Mouse (Mus musculus) liver, postnatal 0 days (tissue): ENCODE measurements around the gene Wnt5b. TPM values are rescaled to one million over a fixed set of nuclear protein-coding genes. Genes with fewer than 3 reads are reported as not detected.

Source experiments
- ATAC-seq: fragments of 200-750 bp; cut with Nextera tagmentation; 2 replicates; pipeline ENCODE4 v1.8.0; 2017; ENCODE audit warnings: mild to moderate bottlenecking, moderate library complexity
- DNase-seq: peaks from one replicate; pipeline ENCODE4 v3.0.0-alpha.2; 2016
- H3K27ac ChIP-seq: fragments of 300-500 bp; sonication (generic); 2 replicates; pipeline ENCODE4 v1.5.1; 2014; ENCODE audit warnings: antibody characterized with exemption, moderate library complexity, mild to moderate bottlenecking, low read depth
- H3K27me3 ChIP-seq: fragments of 300-500 bp; sonication (generic); 2 replicates; pipeline ENCODE4 v1.6.1; 2014; ENCODE audit warnings: low read length, control low read depth, mixed read lengths; ENCODE audit not compliant: insufficient read depth
- H3K36me3 ChIP-seq: fragments of 300-500 bp; sonication (generic); replicated peaks from 2 replicates; pipeline ENCODE4 v1.6.1; 2014; ENCODE audit warnings: mild to moderate bottlenecking, control low read depth, low read length, moderate library complexity, mixed read lengths; ENCODE audit not compliant: insufficient read depth
- H3K4me1 ChIP-seq: fragments of 300-500 bp; sonication (generic); 2 replicates; pipeline ENCODE4 v1.6.1; 2014; ENCODE audit warnings: antibody characterized with exemption, mild to moderate bottlenecking, control low read depth; ENCODE audit not compliant: insufficient read depth
- H3K4me2 ChIP-seq: fragments of 300-500 bp; sonication (generic); 2 replicates; pipeline ENCODE4 v1.6.1; 2014; ENCODE audit warnings: low read depth, mild to moderate bottlenecking, low read length, moderate library complexity, mixed read lengths
- H3K4me3 ChIP-seq: fragments of 300-500 bp; sonication (generic); 2 replicates; pipeline ENCODE4 v1.5.1; 2014; ENCODE audit warnings: low read depth, low read length
- H3K9ac ChIP-seq: fragments of 300-500 bp; sonication (generic); replicated peaks from 2 replicates; pipeline ENCODE4 v1.6.1; 2014; ENCODE audit warnings: mild to moderate bottlenecking, moderate library complexity
- H3K9me3 ChIP-seq: fragments of 300-500 bp; sonication (generic); 2 replicates; pipeline ENCODE4 v1.6.1; 2016; ENCODE audit warnings: mild to moderate bottlenecking, control low read depth, low read length, mixed read lengths
- CTCF ChIP-seq: sonication (generic); IDR thresholded peaks from 2 replicates; pipeline ENCODE4 v1.5.1; 2016; ENCODE audit warnings: antibody characterized with exemption, low read depth
- EP300 ChIP-seq: IDR thresholded peaks from 2 replicates; pipeline ENCODE4 v1.6.1; 2016; ENCODE audit warnings: antibody characterized with exemption, low read depth, mild to moderate bottlenecking
- WGBS: fragments of 180-500 bp; shearing (Covaris S2); extraction: QIAGEN DNeasy Blood & Tissue Kit; methylation state at CpG from one replicate; pipeline ENCODE4 v1.1.7; 2014; ENCODE audit not compliant: insufficient replicate concordance; 5-methylcytosine and 5-hydroxymethylcytosine counted together
- polyA plus RNA-seq: library from polyadenylated mRNA; unstranded; fragments of >200 nt; fragmentation: Nextera tagmentation; extraction: Ambion mirVana; gene quantifications from 2 replicates; pipeline ENCODE4 v1.2.1, GENCODE M21; 2015

Gene Wnt5b
- polyA plus RNA-seq, 1 experiment from 2014 or later = 0.31 TPM

DNA sequence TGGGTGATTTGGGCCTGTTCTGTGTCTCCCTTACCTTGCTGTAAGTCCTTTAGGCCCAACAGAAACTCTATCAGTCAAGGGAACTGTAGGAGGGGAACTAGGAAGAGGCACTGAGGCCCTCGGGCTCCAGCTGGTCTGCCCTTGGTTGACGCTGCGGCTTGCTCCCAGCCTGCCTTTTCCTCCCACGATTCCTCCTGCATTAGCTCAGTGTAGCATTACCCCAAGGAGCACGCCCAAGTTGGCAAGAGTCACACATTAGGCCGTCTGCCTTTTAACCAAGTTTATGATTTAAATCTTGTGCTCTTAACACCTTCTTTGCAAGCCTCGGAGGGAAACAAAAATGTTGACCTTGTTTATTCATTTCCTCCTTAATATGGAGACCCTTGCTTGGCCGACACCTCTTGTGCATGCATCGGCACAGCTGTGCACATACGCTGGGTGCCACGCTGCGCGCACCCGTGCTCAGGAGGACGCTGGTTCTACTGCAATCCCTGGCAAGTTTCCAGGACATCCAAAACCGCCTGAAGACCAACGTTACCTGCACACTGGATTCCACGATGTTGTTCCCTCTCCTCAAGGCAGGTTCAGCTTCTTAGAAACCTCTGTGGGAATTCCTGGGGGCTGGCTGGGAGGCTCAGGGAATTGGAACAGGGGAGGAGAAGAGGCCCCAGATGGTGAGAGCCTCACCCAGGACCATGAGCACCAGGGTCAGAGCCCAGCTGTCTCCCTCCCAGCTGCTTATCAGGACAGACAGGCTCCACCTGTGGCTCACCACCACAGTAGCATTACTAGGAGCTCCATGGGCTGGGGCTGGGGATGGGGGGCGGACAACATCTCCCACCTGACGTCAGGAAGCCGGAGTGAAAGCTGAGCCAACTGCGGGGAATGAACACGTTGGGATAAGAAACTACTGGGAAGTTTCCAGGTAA lies 21.6 kb upstream of the Wnt5b start:
- Histone ChIP-seq H3K9me3 (no peaks in the 10 kb centered on the region), H3K4me2 (no peak overlapping the region), H3K27me3 (no peaks in the 10 kb centered on the region), H3K36me3 (no peaks in the 10 kb centered on the region), H3K27ac (no peak overlapping the region), H3K9ac (no peak overlapping the region), H3K4me3 (no peak overlapping the region), H3K4me1 (no peaks in the 10 kb centered on the region)
- DNase-seq (no peak), ATAC-seq (no peak)
- no peak for TF ChIP-seq EP300
- no peak for TF ChIP-seq CTCF
- 70% methylated on average over 23 of the region's 23 CpGs for WGBS

GRCm38 (mm10) chr6:119562558-119562957 lies 18.4 kb upstream of the Wnt5b start:
- Histone ChIP-seq H3K9me3 (no peaks in the 10 kb centered on the region), H3K4me2 (no peak overlapping the region), H3K36me3 (no peaks in the 10 kb centered on the region), H3K27ac (no peak overlapping the region), H3K27me3 (no peaks in the 10 kb centered on the region), H3K4me1 (no peaks in the 10 kb centered on the region), H3K4me3 (no peak overlapping the region), H3K9ac (no peak overlapping the region)
- ATAC-seq (no peak), DNase-seq (no peak)
- no peak for TF ChIP-seq EP300
- no peak for TF ChIP-seq CTCF
- 74% methylated on average over 10 of the region's 10 CpGs for WGBS

DNA sequence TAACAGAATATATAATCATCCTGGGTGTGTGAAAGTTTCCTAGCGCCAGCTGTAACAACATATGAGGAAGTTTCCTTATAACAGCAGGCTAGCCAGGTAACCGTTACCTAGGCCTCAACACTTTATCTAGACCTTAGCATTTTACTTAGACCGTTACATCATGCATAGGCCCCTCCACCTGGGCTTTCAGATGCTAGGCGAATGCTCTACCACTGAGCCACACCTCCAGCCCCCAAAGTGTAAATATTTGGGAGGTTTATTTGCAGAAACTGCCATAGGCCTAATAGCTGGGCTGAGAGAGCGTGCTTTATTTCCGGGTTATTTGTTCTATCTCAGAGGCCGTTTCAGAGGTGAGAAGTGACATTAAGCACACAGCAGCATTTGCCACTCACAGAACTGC lies 14.7 kb upstream of the Wnt5b start:
- 62% methylated on average over 7 of the region's 7 CpGs for WGBS
- 0 out of 2 replicates have a peak, but pooled peaks cover 4% of the 10 kb centered on the region for H3K27me3 ChIP-seq
- 0 out of 2 replicates have a peak, but pooled peaks cover 4% of the 10 kb centered on the region for H3K9me3 ChIP-seq
- H3K4me1 ChIP-seq = no peaks in the 10 kb centered on the region
- H3K36me3 ChIP-seq = no peaks in the 10 kb centered on the region
- ATAC-seq (no peak), DNase-seq (no peak)
- TF ChIP-seq CTCF (no peak), EP300 (no peak)
- no peak overlapping the region for H3K27ac ChIP-seq
- H3K4me3 ChIP-seq = no peak overlapping the region
- no peak overlapping the region for H3K9ac ChIP-seq
- no peak overlapping the region for H3K4me2 ChIP-seq

DNA sequence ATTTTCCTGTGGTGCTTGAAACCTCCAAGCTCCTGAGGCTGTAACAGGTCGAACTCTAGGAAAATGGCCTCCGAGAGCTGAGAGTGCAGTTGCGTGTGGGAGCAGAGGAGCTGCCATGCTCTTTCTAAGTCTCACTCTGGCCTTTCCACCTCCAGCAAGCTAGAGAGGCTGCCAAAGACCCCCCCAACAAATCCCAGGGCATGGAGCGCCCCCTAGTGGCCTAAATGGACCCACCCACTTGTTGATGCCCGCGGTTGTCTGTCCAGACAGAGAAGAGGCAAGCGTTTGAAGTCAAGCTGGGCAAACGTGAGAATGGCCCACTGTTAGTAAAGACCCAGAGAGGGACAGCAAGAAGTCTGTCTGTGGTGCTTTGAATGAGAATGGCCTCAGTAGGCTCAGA lies 10.3 kb upstream of the Wnt5b start:
- 69% methylated on average over 8 of the region's 8 CpGs for WGBS
- no peak overlapping the region for H3K4me2 ChIP-seq
- H3K4me3 ChIP-seq = no peak overlapping the region
- H3K4me1 ChIP-seq = 0 out of 2 replicates have a peak, but pooled peaks cover 3% of the 10 kb centered on the region
- H3K9ac ChIP-seq = no peak overlapping the region
- TF ChIP-seq CTCF (peak; percentile 44), EP300 (no peak)
- H3K27me3 ChIP-seq = 0 out of 2 replicates have a peak, but pooled peaks cover 4% of the 10 kb centered on the region
- ATAC-seq = no peak
- H3K36me3 ChIP-seq = no peaks in the 10 kb centered on the region
- no peak overlapping the region for H3K27ac ChIP-seq
- no peak for DNase-seq
- 0 out of 2 replicates have a peak, but pooled peaks cover 4% of the 10 kb centered on the region for H3K9me3 ChIP-seq

DNA sequence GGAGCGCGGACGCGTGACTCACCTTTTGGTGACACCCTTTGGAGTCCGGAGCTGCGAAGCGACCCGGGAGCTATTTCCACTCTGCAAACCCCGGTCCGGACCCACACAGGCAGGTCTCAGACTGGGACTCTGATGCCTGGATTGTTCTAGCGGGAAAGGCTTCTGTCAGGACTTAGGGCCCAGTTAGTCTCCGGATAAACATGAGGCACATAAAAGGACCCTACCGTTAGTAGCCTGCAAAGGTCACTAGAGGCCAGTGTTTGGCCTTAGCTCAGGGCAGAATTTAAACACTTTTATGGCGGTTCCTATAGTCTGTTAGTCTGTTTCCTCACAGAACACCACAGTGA lies 344 bp upstream of the Wnt5b start:
- no peaks in the 10 kb centered on the region for H3K36me3 ChIP-seq
- ATAC-seq = peak; percentile 15; the same call in 1 of the 2 replicates

DNA sequence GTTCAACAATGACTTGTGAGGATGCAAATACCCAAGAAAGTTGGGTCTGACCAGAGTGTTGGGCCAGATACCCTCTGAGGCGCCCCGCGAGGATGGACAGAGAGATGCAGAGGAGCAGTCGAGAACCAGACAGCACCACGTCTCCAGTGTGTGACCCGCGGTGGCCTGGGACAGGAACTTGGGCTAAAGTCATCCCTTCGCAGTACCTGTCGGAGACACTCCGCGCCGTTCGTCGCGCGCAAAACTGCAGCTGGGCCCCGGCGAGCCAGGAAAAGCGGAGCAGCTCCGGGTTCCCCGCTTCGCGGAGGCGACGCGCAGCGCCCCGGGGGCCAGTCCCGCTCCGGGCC lies 718 bp downstream of the Wnt5b start:
- TF ChIP-seq CTCF (no peak), EP300 (no peak)
- ATAC-seq (no peak), DNase-seq (no peak)
- Histone ChIP-seq H3K9ac (no peak overlapping the region), H3K27ac (no peak overlapping the region), H3K27me3 (peaks cover 40% of the 10 kb centered on the region), H3K4me2 (peak overlapping the region; percentile 93), H3K9me3 (no peaks in the 10 kb centered on the region), H3K4me3 (peak overlapping the region; percentile 57), H3K4me1 (peaks cover 3% of the 10 kb centered on the region; the same call in 1 of the 2 replicates), H3K36me3 (no peaks in the 10 kb centered on the region)
- WGBS = 3% methylated on average over 28 of the region's 30 CpGs

More for the DNA sequence above, 344 bp upstream of the Wnt5b start:
- DNase-seq = peak; percentile 19
- no peak overlapping the region; the same call in 1 of the 2 replicates for H3K9ac ChIP-seq
- TF ChIP-seq EP300 (no peak), CTCF (0 out of 2 replicates have a peak, but pooled peaks have one; percentile 10)
- H3K27ac ChIP-seq = no peak overlapping the region
- peaks cover 4% of the 10 kb centered on the region; the same call in 1 of the 2 replicates for H3K4me1 ChIP-seq
- H3K4me3 ChIP-seq = peak overlapping the region; percentile 57
- peaks cover 40% of the 10 kb centered on the region for H3K27me3 ChIP-seq
- WGBS = 4% methylated on average over 14 of the region's 14 CpGs
- H3K9me3 ChIP-seq = no peaks in the 10 kb centered on the region
- peak overlapping the region; percentile 93 for H3K4me2 ChIP-seq
